Mouse (Mus musculus) thymus, adult 18-20 months (tissue): ENCODE measurements around the gene Zic4.

Experiments
- DNase-seq, 2 experiments: peaks; one replicate each; pipeline ENCODE4 v3.0.0; 2022; ENCODE audit warnings: mixed read lengths in 2 of 2

Gene Zic4

DNA sequence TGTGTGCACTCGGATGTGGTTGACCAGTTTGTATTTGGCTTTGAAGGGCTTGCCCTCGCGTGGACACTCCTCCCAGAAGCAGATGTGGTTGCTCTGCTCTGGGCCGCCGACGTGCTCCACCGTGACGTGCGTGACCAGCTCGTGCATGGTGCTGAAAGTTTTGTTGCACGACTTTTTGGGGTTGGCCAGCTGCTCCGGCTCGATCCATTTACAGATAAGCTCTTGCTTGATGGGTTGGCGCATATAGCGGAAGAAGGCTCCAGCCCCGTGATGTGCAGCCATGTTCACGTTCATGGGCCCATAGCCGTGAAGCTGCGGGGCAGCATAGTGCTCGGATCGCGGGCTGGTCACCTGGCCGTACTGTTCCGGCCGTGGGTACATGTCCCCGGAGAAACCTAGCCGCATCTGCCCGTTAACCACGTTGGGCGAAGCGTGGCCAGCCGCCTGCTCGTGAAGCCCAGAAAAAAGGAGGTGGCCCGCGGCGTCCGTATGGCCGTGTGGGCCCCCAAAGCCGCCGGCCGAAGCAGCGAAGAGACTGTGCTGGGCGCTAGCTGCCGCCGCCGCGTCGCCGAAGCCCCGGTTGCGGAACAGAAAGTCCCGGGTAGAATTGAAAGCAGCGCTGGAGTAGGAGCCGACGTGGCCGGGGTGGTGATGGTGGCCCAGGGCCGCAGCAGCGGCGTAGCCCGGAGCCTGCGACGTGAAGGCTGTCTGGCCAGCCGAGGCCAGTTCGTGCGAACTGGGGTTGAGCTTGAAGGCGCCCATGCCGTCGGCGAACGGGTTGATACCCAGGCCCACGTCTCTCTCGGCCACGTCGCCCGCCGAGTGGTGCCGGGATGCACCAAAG is 2.1 kb downstream of the Zic4 start:
- DNase-seq: no peak

DNA sequence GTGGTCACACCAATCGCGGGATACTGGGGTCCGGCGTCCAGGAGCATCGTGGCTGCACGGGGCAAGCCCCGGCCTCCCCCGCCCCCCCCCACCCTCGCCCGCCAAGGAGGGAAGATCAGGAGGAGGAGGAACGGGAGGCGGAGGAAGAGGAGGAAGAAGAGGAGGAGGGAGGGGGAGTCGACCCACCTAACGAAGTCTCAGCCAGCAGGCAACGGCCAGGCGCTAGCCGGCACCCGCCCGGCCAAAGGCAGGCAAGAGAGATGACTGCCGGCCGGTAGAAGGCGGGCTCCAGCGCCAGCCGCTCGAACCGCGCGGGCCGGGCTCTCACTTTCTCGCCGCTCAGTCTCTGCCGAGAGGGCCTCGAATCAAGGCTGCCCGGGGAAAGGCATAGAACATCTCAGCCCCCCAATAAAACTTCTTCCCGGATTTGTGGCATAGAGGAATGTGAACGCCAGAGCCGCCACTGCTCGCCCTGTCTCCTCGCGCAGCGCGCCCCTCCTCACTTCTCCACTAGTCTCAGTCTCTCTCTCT is 2.8 kb downstream of the Zic4 start:
- no peak for DNase-seq

DNA sequence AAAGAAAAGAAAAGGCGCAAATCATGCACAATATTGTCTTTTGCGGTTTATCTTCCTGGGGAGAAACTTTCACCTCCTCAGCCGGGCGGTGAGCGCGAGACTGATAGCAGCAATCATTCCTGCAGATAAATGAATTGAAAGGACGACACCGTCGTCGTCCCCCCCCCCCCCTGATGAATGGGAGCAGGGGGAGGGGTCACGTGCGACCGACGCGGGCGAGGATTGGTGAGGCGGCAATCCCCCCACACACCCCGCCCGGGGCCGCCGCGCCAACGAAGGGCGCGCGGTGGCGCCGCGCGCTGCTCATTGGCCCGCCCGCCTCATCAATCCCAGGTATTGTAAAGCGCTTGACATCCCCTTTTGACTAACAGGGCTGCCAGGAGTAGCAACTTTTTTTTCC is 3.5 kb downstream of the Zic4 start, which contains the start of gene Zic1:
Gene Zic1, minus strand, starts transcription at position 147 of the 400 bp plus-strand sequence.
- no peak for DNase-seq

DNA sequence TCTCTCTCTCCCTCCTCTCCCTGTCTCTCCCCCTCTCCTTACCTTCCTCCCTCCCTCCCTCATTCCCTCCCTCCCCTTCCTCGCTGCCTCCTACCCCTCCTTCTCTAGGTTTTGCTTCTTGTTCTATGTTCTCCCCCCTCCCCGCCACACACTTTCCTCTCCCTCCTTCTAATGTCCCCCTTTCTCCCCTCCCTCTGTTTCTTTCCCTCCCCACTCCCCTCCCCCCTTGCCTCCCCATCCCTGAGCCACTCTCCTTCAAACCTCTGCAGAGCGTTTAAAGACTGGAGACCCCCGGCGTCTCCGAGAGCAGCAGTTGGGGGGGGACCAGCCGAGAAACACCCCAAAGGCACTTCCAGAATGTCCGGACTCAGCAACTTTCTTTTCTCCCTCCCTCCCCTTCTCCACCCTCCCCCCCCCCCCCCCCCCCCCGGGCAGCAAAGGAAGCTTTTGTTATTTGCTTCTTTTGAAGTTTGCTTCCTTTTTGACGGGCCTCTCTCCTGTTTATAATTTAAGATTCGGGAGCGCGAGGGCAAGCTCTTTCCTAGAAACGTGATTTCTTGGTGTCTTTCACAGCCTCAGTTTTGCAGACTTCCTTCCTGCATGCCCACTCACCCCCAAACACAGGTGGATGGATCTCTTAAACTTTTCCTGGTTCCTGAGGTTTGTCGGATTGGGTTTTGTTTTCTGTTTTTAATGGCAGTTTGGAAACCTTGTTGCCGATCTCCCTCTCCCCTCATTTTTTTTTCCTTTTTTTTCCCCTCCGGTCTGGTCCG is 4.2 kb downstream of the Zic4 start:
- DNase-seq: no peak

DNA sequence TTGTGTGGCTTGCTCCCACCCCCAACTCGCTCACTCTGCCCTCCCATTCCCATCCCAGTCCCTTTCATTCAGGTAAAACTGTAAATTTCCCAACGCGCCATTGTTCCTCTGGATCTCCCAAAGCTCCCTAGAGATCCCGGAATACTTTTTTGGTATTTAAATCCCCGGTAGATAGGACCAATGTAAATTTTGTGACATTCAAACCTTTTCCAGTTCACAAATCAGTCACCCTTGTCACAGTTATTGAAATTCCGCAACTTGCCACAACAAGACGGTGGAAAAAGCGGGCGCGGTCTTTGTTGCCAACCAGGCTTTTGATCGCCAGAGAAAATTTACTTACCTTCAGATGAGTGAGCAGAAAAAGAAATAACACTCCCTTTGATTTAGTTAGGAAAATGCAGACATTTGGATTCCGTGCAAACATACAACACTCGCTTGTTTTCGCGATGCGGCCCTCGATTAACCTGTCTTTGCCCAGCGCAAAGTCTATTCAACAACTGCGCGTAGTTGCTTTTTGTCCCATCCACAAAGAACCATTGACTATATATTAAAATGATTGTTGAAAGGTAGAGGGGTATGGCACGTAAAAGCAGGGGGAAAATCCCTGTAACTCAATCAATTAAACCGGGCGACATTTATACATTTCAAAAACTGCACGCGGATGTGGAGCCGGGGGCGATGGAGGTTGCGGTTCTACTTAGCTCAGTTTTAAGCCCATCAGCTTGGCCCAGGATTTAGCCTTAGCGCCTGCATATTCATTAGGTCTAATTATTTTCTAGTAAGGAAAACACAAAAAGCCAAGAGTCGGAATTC is 5.0 kb downstream of the Zic4 start:
- DNase-seq: no peak

DNA sequence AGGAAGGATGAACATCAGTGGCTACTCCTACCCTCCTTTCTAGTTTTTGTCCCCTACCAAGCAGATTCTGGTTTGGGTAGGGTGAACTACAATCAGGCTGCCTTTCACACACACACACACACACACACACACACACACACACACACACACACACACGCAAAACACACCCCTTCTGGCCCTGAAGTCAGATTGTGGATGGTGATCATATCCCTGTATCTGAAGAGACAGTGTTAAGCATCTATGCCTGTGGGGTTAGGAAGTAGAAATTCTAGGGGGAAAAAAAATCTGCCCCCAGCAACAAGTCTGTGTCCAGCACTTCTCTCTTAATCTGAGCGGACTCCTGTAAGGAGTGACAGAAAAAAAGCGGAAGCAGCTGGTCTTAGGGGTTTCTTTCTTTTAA is 5.9 kb downstream of the Zic4 start:
- DNase-seq: no peak

DNA sequence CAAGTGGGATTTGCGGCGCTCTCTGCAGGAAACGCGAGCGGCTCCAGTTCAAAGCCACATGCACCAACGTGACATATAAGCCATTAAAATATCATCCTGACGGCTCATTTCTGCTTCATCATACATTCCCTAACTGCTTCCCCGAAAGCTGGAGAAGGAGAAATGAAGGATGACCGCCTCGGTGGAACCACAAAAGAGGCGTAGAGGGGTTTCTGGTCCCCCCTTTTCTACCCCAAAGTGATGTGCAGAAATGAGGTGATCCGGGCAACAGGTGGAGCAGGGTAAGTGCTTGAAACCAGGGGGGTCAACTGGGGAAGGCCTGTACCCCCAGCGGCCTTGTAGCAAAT is 6.7 kb downstream of the Zic4 start:
- DNase-seq: no peak

DNA sequence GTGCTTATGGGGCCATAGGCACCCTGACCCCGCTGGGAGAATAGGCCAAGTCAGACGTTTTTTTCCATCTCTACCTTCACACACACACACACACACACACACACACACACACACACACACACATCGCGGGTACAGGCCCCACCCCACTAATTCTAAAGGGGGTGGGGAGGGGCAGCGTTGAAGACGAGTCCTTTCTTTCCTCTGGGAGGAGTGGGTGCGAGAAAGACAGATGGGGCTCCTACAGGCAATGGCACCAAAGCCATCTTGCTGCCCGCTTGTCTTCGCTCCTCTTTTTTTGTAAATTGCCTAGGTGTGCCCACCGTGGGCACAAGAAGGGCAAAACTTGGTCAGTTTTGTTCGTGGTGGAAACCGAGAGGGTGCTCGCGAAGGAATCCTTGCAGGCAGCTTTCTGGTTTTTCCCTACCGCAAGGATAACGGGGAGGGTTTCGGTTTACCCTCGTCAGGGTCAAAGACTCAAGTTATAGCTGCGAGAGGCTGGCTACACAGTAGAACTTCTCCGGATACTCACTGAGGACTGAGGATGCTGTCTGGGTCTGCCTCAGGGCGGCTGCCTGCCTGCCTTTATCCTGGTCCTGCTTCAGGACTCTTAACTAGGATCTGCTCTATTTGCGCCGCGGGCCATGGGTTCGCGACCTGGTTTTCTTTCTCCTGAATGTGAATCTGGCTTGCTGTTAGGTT is 7.2 kb downstream of the Zic4 start:
- no peak for DNase-seq

DNA sequence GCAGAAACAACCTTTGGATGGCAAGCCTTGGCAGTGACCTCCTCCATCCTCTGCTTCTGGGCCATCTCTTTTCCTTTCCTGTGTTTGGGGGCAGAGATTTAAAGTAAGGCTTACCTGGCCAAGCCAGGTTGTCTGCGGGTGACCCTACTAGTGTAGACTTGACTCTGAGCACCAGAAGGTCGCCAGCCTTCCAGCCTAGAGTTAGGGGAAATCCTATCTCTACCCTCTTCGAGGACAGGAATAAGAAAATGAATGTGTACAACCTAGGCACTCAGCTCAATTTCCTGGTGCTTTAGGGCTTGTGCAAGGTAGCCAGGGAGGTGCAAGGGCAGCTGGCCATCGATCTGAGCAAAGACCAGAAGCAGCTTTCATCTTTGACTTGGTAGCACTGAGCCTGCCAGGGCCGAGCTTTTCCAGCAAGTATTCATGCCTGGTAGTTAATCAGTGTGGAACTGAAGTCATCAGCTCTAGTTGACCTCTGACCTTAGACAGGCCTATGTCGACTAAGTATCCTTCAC is 8.0 kb downstream of the Zic4 start:
- DNase-seq: no peak

DNA sequence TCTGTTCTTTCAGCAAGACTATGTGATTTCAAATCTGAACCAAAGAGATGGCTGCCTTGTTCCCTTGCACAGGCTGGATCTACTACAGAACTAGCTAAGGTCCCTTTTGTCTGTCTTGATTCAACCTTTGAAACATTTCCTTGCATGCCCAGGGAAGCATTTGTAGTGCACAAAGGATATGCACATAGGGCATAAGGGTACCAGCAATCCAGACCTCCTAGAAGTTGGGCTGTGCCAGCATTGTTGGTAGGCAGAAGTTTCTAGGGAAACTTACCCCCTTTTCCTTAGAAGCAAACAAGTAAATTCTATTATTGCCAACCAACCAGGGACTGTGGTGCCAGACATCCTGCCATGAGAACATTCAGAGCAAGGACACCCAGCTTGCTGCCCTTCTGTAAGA is 8.8 kb downstream of the Zic4 start:
- no peak for DNase-seq

DNA sequence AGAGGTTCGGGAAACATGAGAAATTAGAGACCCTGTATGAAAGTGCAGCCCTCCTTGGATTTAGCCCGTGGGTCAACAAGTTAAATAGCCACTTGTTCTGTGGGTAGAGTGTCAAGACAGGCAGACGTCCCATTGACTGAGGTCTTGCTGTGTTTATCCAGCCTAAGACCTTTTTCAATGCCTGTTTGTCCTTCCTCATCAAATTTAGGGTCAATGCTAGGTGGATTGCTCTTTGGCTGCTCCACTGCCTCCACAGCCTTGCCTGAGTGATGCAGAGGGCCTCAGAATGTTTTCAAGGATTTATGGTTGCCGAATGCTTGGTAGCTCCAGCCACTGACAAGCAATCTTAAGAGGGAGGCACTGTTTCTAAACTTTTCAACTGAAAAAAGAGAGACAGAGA is 9.4 kb downstream of the Zic4 start:
- no peak for DNase-seq

DNA sequence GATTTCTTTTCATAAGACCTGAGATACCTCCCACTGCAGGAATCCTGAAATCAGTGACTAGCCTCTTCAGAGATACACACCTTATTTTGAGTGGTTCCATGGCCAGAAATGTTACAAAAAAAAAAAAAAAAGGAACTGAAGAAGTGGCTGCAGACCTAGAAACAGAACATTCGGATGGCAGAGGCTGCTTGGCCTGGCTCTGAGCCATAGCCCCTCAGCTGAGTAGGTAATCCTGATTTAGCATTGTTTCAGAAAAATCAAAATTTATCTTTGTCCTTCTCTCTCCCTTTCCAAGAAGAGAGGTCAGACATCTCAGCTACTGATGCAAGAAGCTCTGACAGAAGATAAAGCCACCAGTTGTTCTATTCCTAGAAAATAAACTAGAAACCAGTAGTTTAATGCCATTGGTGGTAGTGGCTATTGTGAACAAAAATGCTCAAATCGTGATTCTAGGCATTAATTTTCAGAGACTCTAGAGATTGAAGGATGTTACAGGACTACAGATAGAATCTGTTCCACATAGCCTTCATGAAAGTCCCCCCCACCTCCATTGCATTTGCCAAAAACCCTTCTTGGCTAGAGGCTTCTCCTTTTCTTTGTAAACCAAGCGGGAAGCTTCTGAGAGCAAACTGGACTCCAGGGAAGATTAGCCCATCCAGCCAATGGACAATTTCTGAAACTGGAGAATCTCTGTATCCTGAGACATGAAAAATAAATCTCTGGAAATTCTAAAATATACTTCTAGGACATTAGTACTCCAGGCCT is 11.8 kb downstream of the Zic4 start:
- DNase-seq: no peak

DNA sequence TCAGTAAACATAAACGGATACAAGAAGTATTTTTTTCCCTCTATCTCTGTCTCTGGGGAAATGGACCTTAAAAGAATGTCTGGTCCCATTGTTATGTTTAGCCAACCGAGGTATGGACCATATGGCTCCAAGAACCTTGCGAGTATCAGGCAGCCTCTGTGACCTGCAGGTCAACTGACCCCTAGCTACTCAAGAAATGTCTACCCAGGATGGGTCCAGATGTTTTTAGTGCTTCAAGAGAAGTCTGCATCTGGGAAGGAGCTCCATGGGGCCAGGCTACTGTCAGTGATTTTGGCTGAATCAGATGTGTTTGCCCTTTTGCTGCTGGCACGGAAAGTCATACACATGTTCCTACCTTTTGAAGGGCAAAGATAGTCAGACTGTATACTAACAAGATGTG is 12.5 kb downstream of the Zic4 start:
- DNase-seq: no peak

DNA sequence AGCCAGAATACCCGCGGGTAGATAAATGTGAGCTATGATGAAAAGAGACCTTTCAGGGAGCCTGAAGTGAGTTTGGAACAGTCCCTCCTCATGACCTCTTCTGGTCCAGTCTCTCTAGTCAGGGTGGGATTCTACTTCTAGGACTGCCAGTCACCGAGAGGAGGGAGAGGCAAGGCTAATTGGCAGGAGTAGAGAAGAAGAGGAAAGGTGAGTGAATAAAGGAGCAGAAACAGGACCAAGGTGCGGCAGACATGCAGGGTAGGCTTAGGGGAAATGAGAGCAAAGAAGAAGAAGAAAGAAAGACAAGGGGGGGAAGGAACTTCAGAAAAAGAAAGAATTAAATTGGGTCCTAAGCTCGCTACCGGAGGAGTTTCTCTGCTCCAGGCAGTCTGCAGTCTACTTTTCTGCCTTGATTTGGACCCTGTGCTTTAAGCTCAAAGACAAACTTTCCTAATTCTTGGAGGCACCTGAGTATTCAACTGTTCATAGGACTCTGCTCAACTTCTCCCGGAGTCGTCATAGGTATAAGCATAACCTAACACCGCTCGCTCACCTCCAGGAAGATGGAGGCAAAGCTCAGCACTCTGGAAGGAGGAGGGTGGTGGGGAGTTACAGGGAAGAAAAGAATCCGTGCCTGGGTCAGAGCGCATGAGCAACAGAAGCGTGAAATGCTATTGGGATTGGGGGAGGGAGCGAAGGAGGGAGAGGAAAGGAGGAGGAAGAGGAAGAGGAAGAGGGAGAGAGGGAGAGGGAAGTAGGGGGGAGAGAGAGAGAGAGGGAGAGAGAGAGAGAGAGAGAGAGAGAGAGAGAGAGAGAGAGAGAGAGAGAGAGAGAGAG is 15.0 kb downstream of the Zic4 start:
- DNase-seq: no peak

DNA sequence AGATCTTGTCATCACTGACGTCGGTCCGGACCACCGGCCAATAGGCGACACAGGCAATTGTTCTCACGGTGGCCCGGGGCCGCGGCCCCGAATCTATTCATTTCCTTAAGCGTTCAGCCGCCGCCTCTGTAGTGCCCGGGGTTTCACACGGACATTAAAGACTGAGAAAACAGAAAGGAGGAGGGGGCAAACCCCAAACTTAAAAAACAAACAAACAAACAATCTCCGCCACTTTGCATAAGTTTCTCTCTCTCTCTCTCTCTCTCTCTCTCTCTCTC is 15.6 kb downstream of the Zic4 start:
- no peak for DNase-seq

DNA sequence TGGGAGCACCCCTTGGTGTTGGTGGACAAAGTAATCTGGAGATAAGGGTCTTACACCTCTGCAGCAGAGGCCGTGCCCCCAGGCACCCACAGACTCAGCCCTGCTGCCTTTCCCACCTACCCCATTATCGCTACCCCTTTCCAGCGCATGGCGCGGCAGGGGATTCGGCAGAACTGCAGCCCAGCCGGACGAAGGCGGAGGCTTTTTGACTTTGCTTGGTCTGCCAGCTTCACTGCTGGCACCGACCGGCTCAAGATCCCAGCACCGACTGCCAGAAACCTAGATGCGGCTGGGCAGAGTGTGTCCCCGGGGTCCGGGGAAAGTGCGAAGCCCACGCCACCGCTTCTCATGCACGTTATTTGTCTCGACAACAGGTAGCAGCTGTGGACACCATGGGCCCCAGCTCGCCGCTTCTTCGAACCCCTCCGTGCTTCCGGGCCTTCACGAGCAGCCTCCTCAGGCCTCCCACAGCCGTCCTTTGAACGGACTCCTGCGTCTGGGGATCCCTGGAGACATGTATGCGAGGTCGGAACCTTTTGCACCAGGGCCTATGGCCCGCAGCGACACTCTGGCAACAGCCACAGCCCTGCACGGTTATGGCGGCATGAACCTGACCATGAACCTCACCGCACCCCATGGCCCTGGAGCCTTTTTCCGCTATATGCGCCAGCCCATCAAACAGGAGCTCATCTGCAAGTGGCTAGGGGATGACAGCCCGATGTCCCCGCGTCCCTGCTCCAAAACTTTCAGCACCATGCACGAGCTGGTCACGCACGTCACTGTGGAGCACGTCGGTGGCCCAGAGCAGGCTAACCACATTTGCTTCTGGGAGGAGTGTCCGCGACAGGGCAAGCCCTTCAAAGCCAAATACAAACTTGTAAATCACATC is 16.4 kb downstream of the Zic4 start:
- DNase-seq: no peak

DNA sequence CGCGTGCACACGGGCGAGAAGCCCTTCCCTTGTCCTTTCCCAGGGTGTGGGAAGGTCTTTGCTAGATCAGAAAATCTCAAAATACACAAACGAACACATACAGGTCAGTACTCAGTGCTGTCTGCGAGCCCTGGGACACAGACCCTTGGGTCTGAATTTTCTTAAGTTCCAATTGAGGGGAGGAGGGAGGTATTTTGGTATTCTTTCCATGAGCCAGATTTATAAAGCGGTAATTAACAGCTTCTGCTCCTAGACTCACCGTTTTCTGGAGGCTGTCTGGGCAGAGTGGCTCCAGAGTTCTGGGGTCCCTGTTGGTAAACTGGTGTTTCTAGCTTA is 17.1 kb downstream of the Zic4 start:
- no peak for DNase-seq

DNA sequence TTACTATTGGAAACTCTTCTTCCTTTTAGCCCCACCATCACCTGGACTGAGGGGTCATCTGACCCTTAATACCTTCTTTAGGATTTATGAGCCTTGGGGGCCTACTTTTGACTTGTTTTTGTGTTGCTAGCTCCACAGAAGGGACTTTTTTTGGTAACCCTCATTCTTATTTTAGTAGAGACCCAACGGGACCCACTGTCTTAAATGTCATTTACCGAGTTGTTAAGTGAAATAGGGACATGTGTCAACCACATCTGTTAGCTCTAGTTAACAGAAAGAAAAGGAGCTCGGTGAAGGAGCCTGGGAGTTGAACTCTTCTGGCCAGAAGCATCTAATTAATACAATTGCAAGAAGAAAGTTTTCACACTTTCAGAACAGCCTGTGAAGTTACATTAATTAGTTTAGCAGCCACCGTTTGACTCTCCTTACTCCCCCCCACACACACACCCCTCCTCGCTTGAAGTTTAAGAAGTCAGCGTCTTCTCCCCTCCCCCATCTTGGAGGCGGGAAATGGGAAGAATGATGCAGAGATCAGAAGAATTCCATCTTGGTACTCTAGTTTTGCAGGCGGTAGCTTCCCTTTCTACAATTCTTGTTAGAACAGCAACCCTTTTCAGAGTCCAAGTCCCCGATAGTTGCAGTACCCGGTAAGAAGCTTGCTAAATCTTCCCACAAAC is 17.7 kb downstream of the Zic4 start:
- no peak for DNase-seq

DNA sequence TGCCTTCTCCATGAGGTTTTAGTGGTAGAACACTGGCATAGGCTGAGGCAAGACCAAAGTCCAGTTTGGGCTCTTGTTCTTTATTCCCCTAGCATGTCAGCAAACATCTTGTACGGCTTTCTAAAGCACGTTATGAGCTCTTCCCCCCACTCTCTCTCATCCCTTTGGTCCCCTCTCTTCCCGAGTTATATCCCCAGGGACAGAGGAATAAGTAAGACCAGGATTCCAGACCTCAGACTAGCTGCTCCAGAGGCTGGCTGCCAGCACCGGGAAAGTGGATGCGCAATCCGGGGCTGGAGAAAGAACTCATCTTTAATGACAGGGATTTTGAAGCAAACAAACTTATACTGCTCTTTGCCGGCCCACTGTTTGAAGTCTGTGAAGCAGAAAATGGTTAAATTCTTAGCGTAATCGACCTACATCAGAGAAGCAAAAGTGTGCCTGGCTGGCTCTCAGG is 18.3 kb downstream of the Zic4 start:
- DNase-seq: no peak
